Mouse (Mus musculus) embryo, embryonic 10.5 days (tissue): ENCODE measurements at regions not wholly inside any gene's neighbourhood (a gene's known extent, or its start where the extent isn't known, plus 50 kb on each side); places are given as distances from the start of the nearest gene placed in this dataset.
A peak's percentile ranks its signal among the peaks of the same experiment; 100 is the strongest.

ENCODE experiments used
- DNase-seq: peaks from one replicate; pipeline ENCODE4 v3.0.0-alpha.2; 2015; ENCODE audit warnings: low spot score

- no peak for DNase-seq
Observed at GRCm38 (mm10) chr13:79057424-79057823, 857.9 kb upstream of the Nr2f1 start.

GRCm38 (mm10) chr13:79054481-79054880 is 854.9 kb upstream of the Nr2f1 start:
- DNase-seq = no peak

GRCm38 (mm10) chr13:79053428-79053827 is 853.9 kb upstream of the Nr2f1 start:
- no peak for DNase-seq

- no peak for DNase-seq
Observed at GRCm38 (mm10) chr13:79047240-79047639, 847.7 kb upstream of the Nr2f1 start.

- no peak for DNase-seq
Observed at GRCm38 (mm10) chr13:79044657-79045056, 845.1 kb upstream of the Nr2f1 start.

GRCm38 (mm10) chr13:79037883-79038282 is 838.3 kb upstream of the Nr2f1 start:
- DNase-seq = no peak

- no peak for DNase-seq
Observed at GRCm38 (mm10) chr13:79035276-79035675, 835.7 kb upstream of the Nr2f1 start.

- DNase-seq = peak; percentile 85
Observed at GRCm38 (mm10) chr13:79029974-79030373, 830.4 kb upstream of the Nr2f1 start.

GRCm38 (mm10) chr13:79027877-79028760 is 828.6 kb upstream of the Nr2f1 start:
- DNase-seq = peak; percentile 82

- DNase-seq = peak; percentile 55
Observed at GRCm38 (mm10) chr13:79025645-79026044, 826.1 kb upstream of the Nr2f1 start.

- DNase-seq = no peak
Observed at GRCm38 (mm10) chr13:79018051-79018450, 818.5 kb upstream of the Nr2f1 start.

GRCm38 (mm10) chr13:79003313-79003712 is 803.8 kb upstream of the Nr2f1 start:
- DNase-seq = no peak

- peak; percentile 53 for DNase-seq
Observed at GRCm38 (mm10) chr13:78998855-78999254, 799.3 kb upstream of the Nr2f1 start.

GRCm38 (mm10) chr13:78992326-78992725 is 792.8 kb upstream of the Nr2f1 start:
- DNase-seq = no peak

- no peak for DNase-seq
Observed at GRCm38 (mm10) chr13:78985921-78986320, 786.4 kb upstream of the Nr2f1 start.

GRCm38 (mm10) chr13:78977224-78977780 is 777.7 kb upstream of the Nr2f1 start:
- no peak for DNase-seq

- DNase-seq = peak; percentile 73
Observed at GRCm38 (mm10) chr13:78938351-78938741, 738.8 kb upstream of the Nr2f1 start.

GRCm38 (mm10) chr13:78937389-78938350 is 738.1 kb upstream of the Nr2f1 start:
- DNase-seq = peak; percentile 63

GRCm38 (mm10) chr13:78935990-78936650 is 736.6 kb upstream of the Nr2f1 start:
- DNase-seq = peak; percentile 93

- no peak for DNase-seq
Observed at GRCm38 (mm10) chr13:78928347-78928746, 728.8 kb upstream of the Nr2f1 start.

GRCm38 (mm10) chr13:78920802-78921201 is 721.2 kb upstream of the Nr2f1 start:
- no peak for DNase-seq

- peak; percentile 53 for DNase-seq
Observed at GRCm38 (mm10) chr13:78909839-78910238, 710.3 kb upstream of the Nr2f1 start.
